Mouse (Mus musculus) T-cell, adult 66 days (primary cell): ENCODE measurements around the gene Pm20d2. TPM values are rescaled to one million over a fixed set of nuclear protein-coding genes. Genes with fewer than 3 reads are reported as not detected.

Experiments
- total RNA-seq, 2 experiments: library from RNA; stranded (reverse); gene quantifications; 3 replicates in 1 of 2; 4 replicates in 1 of 2; pipeline ENCODE4 v1.2.4; 2023

The Pm20d2 gene
- total RNA-seq, result not detected

GRCm38 (mm10) chr4:33189735-33190036 is at the start of gene Pm20d2:
Gene Pm20d2, minus strand, starts transcription at chr4:33189737.

GRCm38 (mm10) chr4:33208881-33209841 is 19.6 kb upstream of the Pm20d2 start, which contains the start of gene Srsf12:
Gene Srsf12, plus strand, starts transcription at chr4:33208991.

GRCm38 (mm10) chr4:33132221-33132620 is 57.3 kb downstream of the Pm20d2 start, which contains the start of gene Gabrr1:
Gene Gabrr1, plus strand, starts transcription at chr4:33132521.

Other genes starting within 250 kb of the Pm20d2 start
- 1 to 10 TPM; 3.7 to 4.5 TPM for gene Ankrd6, start 238.9 kb downstream of the Pm20d2 start, total RNA-seq
- gene Rragd, start 206.7 kb downstream of the Pm20d2 start, total RNA-seq, result 1 to 10 TPM; 4.8 to 5.7 TPM
- gene Ube2j1, start 158.3 kb downstream of the Pm20d2 start, total RNA-seq, result 10 to 100 TPM; 88.8 to 92.3 TPM
- gene Gabrr2, start 126.7 kb downstream of the Pm20d2 start, total RNA-seq, result 1 to 10 TPM; 5.8 to 8.9 TPM
- gene Gabrr1, start 57.2 kb downstream of the Pm20d2 start, total RNA-seq, result not detected
- 1 to 10 TPM in 1 of 2 experiments, under 1 TPM in 1; 0.68 to 1.9 TPM for gene Srsf12, start 19.3 kb upstream of the Pm20d2 start, total RNA-seq
- gene Pnrc1, start 100.4 kb upstream of the Pm20d2 start, total RNA-seq, result 100 to 1,000 TPM; 869 to 942 TPM
- 10 to 100 TPM; 71.1 to 73.6 TPM for gene Rngtt, start 120.6 kb upstream of the Pm20d2 start, total RNA-seq